Mouse (Mus musculus) lung, embryonic 16.5 days (tissue): ENCODE results near the gene Ift22. TPM values are rescaled to one million over a fixed set of nuclear protein-coding genes. Genes with fewer than 3 reads are reported as not detected.
A peak's percentile ranks its signal among the peaks of the same experiment; 100 is the strongest.

Source experiments
- ATAC-seq: fragments of 200-750 bp; cut with Nextera tagmentation; 2 replicates; pipeline ENCODE4 v1.8.0; 2017; ENCODE audit warnings: low read depth, mild to moderate bottlenecking, moderate library complexity
- H3K27ac ChIP-seq: fragments of 300-500 bp; sonication (generic); 2 replicates; pipeline ENCODE4 v1.5.1; 2014; ENCODE audit warnings: mild to moderate bottlenecking, control low read depth, low read length
- H3K27me3 ChIP-seq: fragments of 300-500 bp; sonication (generic); 2 replicates; pipeline ENCODE4 v1.6.1; 2014; ENCODE audit warnings: low read depth, low read length, mixed read lengths; ENCODE audit not compliant: control insufficient read depth, insufficient read depth
- H3K36me3 ChIP-seq: fragments of 300-500 bp; sonication (generic); 2 replicates; pipeline ENCODE4 v1.6.1; 2014; ENCODE audit warnings: low read length; ENCODE audit not compliant: control insufficient read depth, insufficient read depth
- H3K4me1 ChIP-seq: fragments of 300-500 bp; sonication (generic); replicated peaks from 2 replicates; pipeline ENCODE4 v1.6.1; 2014; ENCODE audit warnings: low read length, mixed read lengths; ENCODE audit not compliant: control insufficient read depth, insufficient read depth
- H3K4me2 ChIP-seq: fragments of 300-500 bp; sonication (generic); 2 replicates; pipeline ENCODE4 v1.6.1; 2014; ENCODE audit warnings: low read depth, low read length, control low read depth
- H3K4me3 ChIP-seq: fragments of 300-500 bp; sonication (generic); 2 replicates; pipeline ENCODE4 v1.5.1; 2014; ENCODE audit warnings: mild to moderate bottlenecking, low read length, control low read depth
- H3K9ac ChIP-seq: fragments of 300-500 bp; sonication (generic); 2 replicates; pipeline ENCODE4 v1.6.1; 2014; ENCODE audit warnings: low read length, control low read depth
- H3K9me3 ChIP-seq: fragments of 300-500 bp; sonication (generic); 2 replicates; pipeline ENCODE4 v1.6.1; 2016; ENCODE audit warnings: low read length; ENCODE audit not compliant: control insufficient read depth
- WGBS: fragments of 180-500 bp; shearing (Covaris S2); extraction: QIAGEN DNeasy Blood & Tissue Kit; methylation state at CpG from one replicate; pipeline ENCODE4 v1.1.7; 2014; 5-methylcytosine and 5-hydroxymethylcytosine counted together
- polyA plus RNA-seq: library from polyadenylated mRNA; unstranded; fragments of >200 nt; fragmentation: Nextera tagmentation; extraction: Ambion mirVana; gene quantifications from 2 replicates; pipeline ENCODE4 v1.2.1, GENCODE M21; 2015

The Ift22 gene
- polyA plus RNA-seq, 1 experiment from 2014 or later = 92.8 TPM

DNA sequence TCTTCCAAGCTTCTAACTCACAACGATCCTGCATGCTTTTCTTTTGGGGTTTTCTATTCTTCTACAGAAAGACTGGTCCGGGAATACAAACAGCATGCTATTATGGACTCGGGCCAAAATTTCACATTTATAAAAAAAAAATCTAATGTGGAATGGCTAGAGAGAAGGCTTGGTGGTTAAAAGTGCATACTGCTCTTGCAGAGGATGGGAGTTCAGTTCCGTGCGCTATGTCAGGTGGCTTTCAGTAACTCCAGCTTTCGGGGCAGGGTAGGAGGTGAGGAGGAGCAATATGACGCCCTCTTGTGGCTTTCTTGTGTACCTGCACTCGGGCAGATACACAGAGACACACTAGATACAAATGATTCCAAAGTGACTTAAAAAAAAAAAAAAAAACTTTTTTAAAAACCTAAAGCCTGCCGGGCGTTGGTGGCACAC is 12.4 kb upstream of the Ift22 start:
- H3K9me3 ChIP-seq = no peaks in the 10 kb centered on the region
- H3K4me3 ChIP-seq = no peak overlapping the region
- no peak overlapping the region for H3K27ac ChIP-seq
- H3K9ac ChIP-seq = no peak overlapping the region
- no peak for ATAC-seq
- no peaks in the 10 kb centered on the region; the same call in 1 of the 2 replicates for H3K4me1 ChIP-seq
- WGBS = 44% methylated on average over 10 of the region's 10 CpGs
- no peaks in the 10 kb centered on the region for H3K36me3 ChIP-seq
- no peaks in the 10 kb centered on the region for H3K27me3 ChIP-seq
- no peak overlapping the region; the same call in 1 of the 2 replicates for H3K4me2 ChIP-seq

DNA sequence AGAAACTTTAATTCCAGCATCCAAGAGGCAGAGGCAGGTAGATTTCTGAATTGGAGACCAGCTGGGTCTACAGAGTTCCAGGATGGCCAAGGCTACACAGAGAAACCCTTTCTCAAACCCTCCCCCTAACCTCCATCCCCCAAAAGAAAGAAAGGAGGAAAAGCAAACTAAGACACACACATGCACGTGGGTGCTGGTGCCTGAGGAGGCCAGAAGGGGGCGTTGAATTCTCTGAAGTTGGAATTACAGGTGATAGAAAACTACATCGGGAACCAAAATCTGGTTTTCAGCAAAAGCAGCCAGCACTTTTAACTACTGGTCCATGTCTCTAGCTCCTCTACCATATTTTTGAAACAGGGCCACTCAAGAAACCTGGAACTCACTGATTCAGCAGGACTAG is 3.3 kb upstream of the Ift22 start:
- no peak overlapping the region for H3K4me3 ChIP-seq
- no peaks in the 10 kb centered on the region for H3K27me3 ChIP-seq
- H3K36me3 ChIP-seq = no peaks in the 10 kb centered on the region
- 56% methylated on average over 3 of the region's 3 CpGs for WGBS
- H3K9ac ChIP-seq = no peak overlapping the region
- H3K9me3 ChIP-seq = no peaks in the 10 kb centered on the region
- no peaks in the 10 kb centered on the region; the same call in 1 of the 2 replicates for H3K4me1 ChIP-seq
- H3K4me2 ChIP-seq = no peak overlapping the region
- no peak for ATAC-seq
- H3K27ac ChIP-seq = no peak overlapping the region

DNA sequence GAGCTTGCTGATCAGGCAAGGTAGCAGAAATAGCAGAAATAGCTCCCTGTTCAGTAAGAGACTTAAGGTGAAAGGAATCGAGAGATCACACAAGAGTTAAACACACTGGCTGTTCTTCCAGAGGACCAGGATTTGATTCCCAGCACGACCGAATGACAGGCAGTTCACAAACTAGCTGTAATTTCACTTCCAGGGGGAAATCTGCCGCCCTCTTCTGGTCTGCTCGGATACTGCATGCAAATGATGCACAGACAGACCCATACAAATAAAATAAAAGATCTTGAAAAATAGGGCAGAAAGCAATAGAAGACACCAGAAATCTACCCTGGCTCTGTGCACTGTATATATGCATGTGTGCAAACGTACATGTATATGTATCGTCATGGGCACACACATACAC is 2.3 kb upstream of the Ift22 start:
- ATAC-seq = no peak
- no peak overlapping the region for H3K9ac ChIP-seq
- H3K27ac ChIP-seq = no peak overlapping the region
- H3K4me3 ChIP-seq = no peak overlapping the region
- H3K36me3 ChIP-seq = no peaks in the 10 kb centered on the region
- H3K27me3 ChIP-seq = no peaks in the 10 kb centered on the region
- 42% methylated on average over 7 of the region's 7 CpGs for WGBS
- H3K9me3 ChIP-seq = no peaks in the 10 kb centered on the region
- no peaks in the 10 kb centered on the region; the same call in 1 of the 2 replicates for H3K4me1 ChIP-seq
- H3K4me2 ChIP-seq = no peak overlapping the region

DNA sequence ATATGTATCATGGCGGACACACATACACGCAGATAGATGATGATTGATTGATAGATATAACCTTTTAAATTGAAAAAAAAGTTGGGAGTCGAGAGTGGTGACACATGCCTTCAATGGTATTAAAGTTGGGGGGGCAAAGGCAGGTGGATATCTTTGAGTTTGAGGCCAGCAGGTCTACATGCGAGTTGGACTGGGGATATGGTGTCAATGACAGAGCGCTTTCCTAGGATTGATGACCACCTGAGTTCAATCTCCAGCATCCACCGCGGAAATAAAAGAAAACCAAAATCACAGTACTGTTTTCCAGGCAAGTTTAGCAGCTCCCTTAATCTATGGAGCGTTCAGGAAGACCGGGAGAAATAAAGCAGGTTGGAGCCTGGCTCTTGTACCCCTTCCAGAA is 363 bp upstream of the Ift22 start:
- H3K9ac ChIP-seq = peak overlapping the region; percentile 55
- no peaks in the 10 kb centered on the region for H3K9me3 ChIP-seq
- peaks cover 3% of the 10 kb centered on the region; the same call in 1 of the 2 replicates for H3K36me3 ChIP-seq
- H3K4me1 ChIP-seq = no peaks in the 10 kb centered on the region
- 36% methylated on average over 9 of the region's 9 CpGs for WGBS
- peak overlapping the region; percentile 72 for H3K4me3 ChIP-seq
- no peak for ATAC-seq
- no peaks in the 10 kb centered on the region for H3K27me3 ChIP-seq
- H3K4me2 ChIP-seq = peak overlapping the region; percentile 77
- H3K27ac ChIP-seq = no peak overlapping the region

DNA sequence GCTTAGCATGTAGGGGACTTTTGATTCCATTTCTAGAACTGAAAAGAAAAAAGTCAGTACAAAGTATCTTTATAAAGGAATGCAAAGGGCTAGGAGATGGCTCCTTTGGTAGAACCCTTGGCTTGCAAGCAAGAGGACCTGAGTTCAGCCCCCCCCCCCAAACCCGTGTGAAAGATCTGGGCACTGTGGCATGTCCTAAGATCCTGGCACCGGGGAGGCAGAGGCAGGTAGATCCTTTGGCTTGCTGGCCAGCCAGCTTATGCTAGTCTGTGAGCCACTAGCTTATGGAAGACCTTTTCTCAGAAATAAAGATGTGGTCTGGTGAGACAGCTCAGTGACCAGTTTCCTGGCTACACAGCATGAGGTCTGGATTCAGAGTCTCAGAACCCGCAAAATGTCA is 6.2 kb downstream of the Ift22 start:
- H3K4me3 ChIP-seq = no peak overlapping the region
- no peaks in the 10 kb centered on the region for H3K4me1 ChIP-seq
- no peaks in the 10 kb centered on the region for H3K9me3 ChIP-seq
- ATAC-seq = no peak
- H3K27ac ChIP-seq = no peak overlapping the region
- H3K36me3 ChIP-seq = peaks cover 9% of the 10 kb centered on the region; the same call in 1 of the 2 replicates
- no peak overlapping the region for H3K4me2 ChIP-seq
- no peak overlapping the region for H3K9ac ChIP-seq
- WGBS = 82% methylated on average over 3 of the region's 3 CpGs
- H3K27me3 ChIP-seq = no peaks in the 10 kb centered on the region

DNA sequence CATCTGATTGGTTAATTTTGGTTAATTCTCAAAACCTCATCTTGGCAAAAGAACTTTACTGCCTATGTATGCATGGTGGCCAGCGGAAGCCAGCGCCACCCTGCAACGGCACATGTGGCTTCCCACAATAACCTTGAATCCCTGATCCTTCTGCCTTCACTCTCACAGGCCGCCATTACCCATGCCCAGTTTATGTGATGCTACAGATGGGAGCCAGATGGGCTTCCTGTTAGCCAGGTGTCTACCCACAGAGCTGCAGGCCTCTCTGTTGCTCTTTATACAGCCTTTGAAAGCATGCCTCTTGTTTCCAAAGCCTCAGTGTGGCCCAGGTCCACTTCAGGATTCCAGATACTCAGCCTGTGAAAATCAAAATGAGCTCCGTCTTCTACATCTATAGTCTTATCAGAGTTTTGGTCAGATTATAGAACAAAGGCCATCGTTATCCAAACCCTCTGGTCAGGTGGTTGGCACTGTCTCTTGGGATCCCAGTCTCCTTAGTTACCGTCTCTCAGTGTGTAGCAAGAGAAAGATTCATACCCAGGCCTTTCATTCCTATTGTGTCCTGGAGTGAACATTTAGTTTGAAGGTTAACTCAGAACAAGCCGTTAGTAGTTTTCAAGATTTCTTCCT is 9.8 kb downstream of the Ift22 start:
- Histone ChIP-seq H3K27me3 (no peaks in the 10 kb centered on the region), H3K4me3 (no peak overlapping the region), H3K36me3 (peaks cover 6% of the 10 kb centered on the region; the same call in 1 of the 2 replicates), H3K4me1 (peaks cover 6% of the 10 kb centered on the region), H3K9ac (no peak overlapping the region), H3K4me2 (no peak overlapping the region), H3K9me3 (no peaks in the 10 kb centered on the region), H3K27ac (no peak overlapping the region)
- no peak for ATAC-seq
- 96% methylated on average over 8 of the region's 8 CpGs for whole genome bisulfite sequencing

DNA sequence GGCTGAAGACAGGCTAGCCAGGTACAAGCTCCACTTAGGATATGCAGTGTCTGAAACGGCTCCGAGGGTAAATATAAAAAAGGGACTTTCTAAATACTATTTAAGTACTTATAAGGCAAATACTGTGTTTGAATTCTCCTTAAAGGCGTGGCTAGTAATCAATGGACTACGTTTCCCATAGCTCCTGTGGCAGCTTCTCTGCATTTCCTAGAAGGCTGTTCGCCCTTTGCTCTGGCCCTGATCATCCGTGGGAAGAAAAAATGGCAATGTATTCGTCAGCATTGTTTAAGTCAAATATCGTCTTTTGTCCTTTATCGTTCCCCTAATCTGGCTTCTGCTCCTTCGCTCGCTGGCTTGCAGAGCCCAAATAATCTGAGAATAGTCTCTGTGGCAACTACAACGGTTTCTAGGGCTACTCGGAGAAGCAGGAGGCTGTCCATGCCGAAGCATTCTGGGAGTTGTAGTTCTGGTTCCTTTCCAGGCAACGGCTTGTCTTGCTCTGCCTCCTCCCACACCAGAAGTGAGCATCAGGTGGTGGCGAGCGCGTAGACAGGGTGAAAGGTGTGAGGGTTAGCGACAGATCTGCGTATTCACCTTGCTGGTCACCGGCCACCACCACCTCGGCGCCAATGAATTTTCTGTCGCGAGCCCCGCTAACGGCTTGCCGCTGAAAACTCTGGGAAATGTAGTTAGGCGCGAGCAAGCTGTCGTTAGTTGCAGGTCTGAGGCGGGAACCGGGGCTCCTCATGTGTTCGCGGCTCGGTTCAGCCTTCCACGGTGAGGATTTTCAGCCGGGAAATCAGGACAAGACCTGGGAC is 10.9 kb downstream of the Ift22 start:
- H3K9me3 ChIP-seq = no peaks in the 10 kb centered on the region
- WGBS = 2% methylated on average over 38 of the region's 38 CpGs
- ATAC-seq = peak; percentile 91
- peaks cover 8% of the 10 kb centered on the region for H3K4me1 ChIP-seq
- peak overlapping the region; percentile 95 for H3K4me2 ChIP-seq
- no peaks in the 10 kb centered on the region for H3K27me3 ChIP-seq
- peak overlapping the region; percentile 77 for H3K9ac ChIP-seq
- H3K36me3 ChIP-seq = no peaks in the 10 kb centered on the region
- H3K4me3 ChIP-seq = peak overlapping the region; percentile 74
- 0 out of 2 replicates have a peak overlapping the region, but pooled peaks have one; percentile 38 for H3K27ac ChIP-seq

DNA sequence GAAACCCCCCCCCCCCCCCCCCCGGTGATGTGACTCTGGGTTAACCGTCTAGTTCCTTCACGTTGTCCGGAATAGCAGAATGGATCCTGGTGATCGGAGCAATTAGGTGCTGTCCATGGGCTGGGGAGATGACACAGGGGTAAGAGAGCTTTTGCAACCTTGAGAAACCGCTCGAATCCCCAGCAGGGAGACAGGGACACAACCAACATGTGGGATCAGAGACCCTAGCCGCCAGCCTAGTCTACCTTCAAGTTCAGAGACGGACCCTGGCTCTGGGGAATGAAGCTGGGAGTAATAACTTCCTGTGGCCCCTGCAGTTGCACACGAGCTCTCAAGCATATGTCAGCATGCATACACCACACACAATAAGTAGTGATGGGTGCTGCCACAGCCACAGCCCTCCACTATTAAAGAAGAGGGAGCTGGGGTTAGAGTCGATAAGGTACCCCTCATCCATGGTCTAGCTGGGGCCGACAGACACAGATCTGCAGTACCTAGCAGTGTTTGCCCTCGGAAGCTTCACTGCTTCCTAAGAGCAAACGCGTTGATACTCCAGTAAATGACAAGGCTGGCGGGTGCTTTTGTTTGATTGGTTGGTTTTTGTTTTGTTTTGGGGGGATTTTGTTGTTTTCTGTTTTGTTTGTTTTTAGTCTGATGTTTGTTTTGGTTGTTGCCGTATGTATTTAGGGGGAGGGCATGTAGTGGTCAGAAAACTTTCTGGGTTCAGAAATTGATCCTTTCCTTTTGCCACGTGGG is 11.8 kb downstream of the Ift22 start:
- Histone ChIP-seq H3K4me2 (peak overlapping the region; percentile 95), H3K36me3 (no peaks in the 10 kb centered on the region), H3K9ac (peak overlapping the region; percentile 77), H3K4me1 (peaks cover 8% of the 10 kb centered on the region), H3K9me3 (no peaks in the 10 kb centered on the region), H3K27ac (no peak overlapping the region), H3K27me3 (no peaks in the 10 kb centered on the region), H3K4me3 (peak overlapping the region; percentile 74)
- WGBS = 14% methylated on average over 15 of the region's 18 CpGs
- ATAC-seq = peak; percentile 3; the same call in 1 of the 2 replicates

DNA sequence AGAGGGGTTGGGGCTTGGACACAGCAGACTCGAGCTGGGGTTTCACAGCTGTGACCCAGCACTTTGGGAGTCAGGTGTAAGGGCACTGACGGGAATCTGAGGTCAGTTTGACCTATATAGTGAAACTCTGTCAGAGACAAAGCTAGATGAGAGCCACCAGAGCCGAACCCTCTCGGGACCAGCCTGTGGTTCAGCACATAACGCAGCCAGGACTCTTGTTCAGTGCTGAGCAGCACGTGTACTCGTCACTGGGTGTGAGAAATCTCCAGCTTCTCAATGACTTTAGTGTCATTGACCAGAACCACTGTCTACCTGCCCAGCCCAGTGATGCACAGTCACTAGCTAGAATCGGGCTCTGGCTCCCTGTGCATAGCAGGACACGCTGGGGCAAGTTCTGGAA is 14.9 kb downstream of the Ift22 start:
- 78% methylated on average over 9 of the region's 9 CpGs for WGBS
- H3K27ac ChIP-seq = no peak overlapping the region
- H3K36me3 ChIP-seq = no peaks in the 10 kb centered on the region
- H3K27me3 ChIP-seq = no peaks in the 10 kb centered on the region
- no peaks in the 10 kb centered on the region for H3K9me3 ChIP-seq
- H3K4me1 ChIP-seq = peaks cover 8% of the 10 kb centered on the region
- no peak overlapping the region for H3K9ac ChIP-seq
- no peak overlapping the region for H3K4me2 ChIP-seq
- H3K4me3 ChIP-seq = no peak overlapping the region
- no peak for ATAC-seq
